Mouse (Mus musculus) CH12.LX (cell line): ENCODE measurements around the gene Polr3b. TPM values are rescaled to one million over a fixed set of nuclear protein-coding genes. Genes with fewer than 3 reads are reported as not detected.

Source experiments
- DNase-seq: peaks from one replicate; pipeline ENCODE4 v3.0.0-alpha.2; 2013; ENCODE audit errors: extremely low read depth
- H3K27ac ChIP-seq: 2 replicates; pipeline ENCODE4 v1.5.1; 2012; ENCODE audit warnings: low read depth, mild to moderate bottlenecking, control low read depth, moderate library complexity; ENCODE audit not compliant: insufficient read depth
- H3K27me3 ChIP-seq: replicated peaks from 2 replicates; pipeline ENCODE3; 2012; ENCODE audit warnings: inconsistent platforms
- H3K36me3 ChIP-seq, 2 experiments: replicated peaks in 1 of 2; 2 replicates each; pipeline versions ENCODE3 to v1.6.1; 2012; ENCODE audit warnings: inconsistent platforms in 1 of 2, low read length in 1 of 2, mild to moderate bottlenecking in 1 of 2, mixed read lengths in 1 of 2, moderate library complexity in 1 of 2; ENCODE audit not compliant: control insufficient read depth in 1 of 2, insufficient read depth in 1 of 2
- H3K4me1 ChIP-seq, 2 experiments: 2 replicates each; pipeline ENCODE4 v1.6.1; 2012; ENCODE audit warnings: inconsistent platforms in 1 of 2, moderate library complexity in 1 of 2; ENCODE audit not compliant: insufficient read depth in 2 of 2, control insufficient read depth in 1 of 2
- H3K4me2 ChIP-seq: 2 replicates; pipeline ENCODE4 v1.6.1; 2012; ENCODE audit warnings: low read depth, mild to moderate bottlenecking, control low read depth; ENCODE audit not compliant: poor library complexity, insufficient read depth, severe bottlenecking
- H3K4me3 ChIP-seq, 3 experiments: fragments of 150-350 bp in 1 of 3; sonication (generic) in 1 of 3; replicated peaks in 1 of 3; 2 replicates each; pipeline versions ENCODE3 to v1.5.1; 2011 to 2012; ENCODE audit warnings: low read depth in 2 of 3, low read length in 2 of 3, mild to moderate bottlenecking in 2 of 3, moderate library complexity in 2 of 3, control low read depth in 1 of 3, improper control_type of control experiment in 1 of 3, inconsistent platforms in 1 of 3, mixed read lengths in 1 of 3; ENCODE audit not compliant: poor library complexity in 1 of 3
- H3K79me2 ChIP-seq: replicated peaks from 2 replicates; pipeline ENCODE4 v1.6.1; 2012; ENCODE audit warnings: mild to moderate bottlenecking, moderate library complexity; ENCODE audit not compliant: control insufficient read depth, poor library complexity, insufficient read depth, severe bottlenecking; ENCODE audit errors: extremely low read depth
- H3K9ac ChIP-seq: 2 replicates; pipeline ENCODE4 v1.6.1; 2012; ENCODE audit warnings: low read depth, mild to moderate bottlenecking, control low read depth, moderate library complexity; ENCODE audit not compliant: insufficient read depth
- H3K9me3 ChIP-seq: replicated peaks from 2 replicates; pipeline ENCODE3; 2012; ENCODE audit warnings: low read length, inconsistent platforms, mixed read lengths
- CHD2 ChIP-seq: IDR thresholded peaks from 2 replicates; pipeline ENCODE4 v1.6.1; 2011; ENCODE audit warnings: low read length, improper control_type of control experiment
- ELF1 ChIP-seq: IDR thresholded peaks from 2 replicates; pipeline ENCODE4 v1.6.1; 2014; ENCODE audit warnings: low read depth, mild to moderate bottlenecking, inconsistent platforms, low read length, improper control_type of control experiment
- ETS1 ChIP-seq: conservative IDR thresholded peaks from 2 replicates; pipeline ENCODE4 v1.6.1; 2012; ENCODE audit warnings: low read depth, mild to moderate bottlenecking, inconsistent platforms, low read length, improper control_type of control experiment, moderate library complexity
- GABPA ChIP-seq: IDR thresholded peaks from 2 replicates; pipeline ENCODE4 v1.6.1; 2012; ENCODE audit warnings: low read depth, low read length, improper control_type of control experiment, inconsistent platforms; ENCODE audit not compliant: insufficient replicate concordance
- JUN ChIP-seq: IDR thresholded peaks from 2 replicates; pipeline ENCODE4 v1.6.1; 2011; ENCODE audit warnings: low read depth, mild to moderate bottlenecking, low read length, improper control_type of control experiment, moderate library complexity; ENCODE audit not compliant: insufficient read depth
- JUND ChIP-seq: conservative IDR thresholded peaks from 2 replicates; pipeline ENCODE4 v1.6.1; 2011; ENCODE audit warnings: low read depth, low read length, improper control_type of control experiment
- MAFK ChIP-seq: IDR thresholded peaks from 2 replicates; pipeline ENCODE4 v1.6.1; 2011; ENCODE audit warnings: low read length, improper control_type of control experiment; ENCODE audit not compliant: insufficient replicate concordance
- MAX ChIP-seq: IDR thresholded peaks from 2 replicates; pipeline ENCODE4 v1.6.1; 2011; ENCODE audit warnings: low read length, improper control_type of control experiment
- MAZ ChIP-seq: IDR thresholded peaks from 2 replicates; pipeline ENCODE4 v1.6.1; 2012; ENCODE audit warnings: low read depth, mild to moderate bottlenecking, inconsistent platforms, low read length, improper control_type of control experiment, moderate library complexity
- MEF2A ChIP-seq: IDR thresholded peaks from 2 replicates; pipeline ENCODE4 v1.6.1; 2014; ENCODE audit warnings: low read depth, mild to moderate bottlenecking, inconsistent platforms, low read length, improper control_type of control experiment, borderline replicate concordance
- MXI1 ChIP-seq: IDR thresholded peaks from 2 replicates; pipeline ENCODE4 v1.6.1; 2011; ENCODE audit warnings: mild to moderate bottlenecking, low read depth, low read length, improper control_type of control experiment
- MYC ChIP-seq: IDR thresholded peaks from 2 replicates; pipeline ENCODE4 v1.6.1; 2011; ENCODE audit warnings: low read depth, mild to moderate bottlenecking, improper control_type of control experiment, low read length
- NELFE ChIP-seq: IDR thresholded peaks from 2 replicates; pipeline ENCODE4 v1.6.1; 2011; ENCODE audit warnings: low read depth, low read length, improper control_type of control experiment
- NRF1 ChIP-seq: IDR thresholded peaks from 2 replicates; pipeline ENCODE4 v1.6.1; 2014; ENCODE audit warnings: low read depth, mild to moderate bottlenecking, inconsistent platforms, low read length, improper control_type of control experiment, moderate library complexity
- POLR2A ChIP-seq: IDR thresholded peaks from 2 replicates; pipeline ENCODE4 v1.6.1; 2011; ENCODE audit warnings: low read depth, mild to moderate bottlenecking, improper control_type of control experiment, low read length
- POLR2AphosphoS2 ChIP-seq: IDR thresholded peaks from 2 replicates; pipeline ENCODE4 v1.6.1; 2011; ENCODE audit warnings: low read depth, low read length, improper control_type of control experiment
- RAD21 ChIP-seq: IDR thresholded peaks from 2 replicates; pipeline ENCODE4 v1.6.1; 2011; ENCODE audit warnings: low read depth, mild to moderate bottlenecking, low read length, improper control_type of control experiment, moderate library complexity
- RCOR1 ChIP-seq: conservative IDR thresholded peaks from 2 replicates; pipeline ENCODE4 v1.6.1; 2012; ENCODE audit warnings: low read depth, mild to moderate bottlenecking, inconsistent platforms, low read length, improper control_type of control experiment
- SIN3A ChIP-seq: IDR thresholded peaks from 2 replicates; pipeline ENCODE4 v1.6.1; 2012; ENCODE audit warnings: low read length, improper control_type of control experiment, inconsistent platforms
- SMC3 ChIP-seq: IDR thresholded peaks from 2 replicates; pipeline ENCODE4 v1.6.1; 2011; ENCODE audit warnings: low read depth, low read length, improper control_type of control experiment
- TBP ChIP-seq: conservative IDR thresholded peaks from 2 replicates; pipeline ENCODE4 v1.6.1; 2011; ENCODE audit warnings: low read depth, low read length, improper control_type of control experiment
- TCF12 ChIP-seq: IDR thresholded peaks from 2 replicates; pipeline ENCODE4 v1.6.1; 2014; ENCODE audit warnings: low read depth, mild to moderate bottlenecking, inconsistent platforms, low read length, improper control_type of control experiment
- UBTF ChIP-seq: IDR thresholded peaks from 2 replicates; pipeline ENCODE4 v1.6.1; 2012; ENCODE audit warnings: low read depth, mild to moderate bottlenecking, inconsistent platforms, low read length, improper control_type of control experiment, moderate library complexity
- USF1 ChIP-seq: IDR thresholded peaks from 2 replicates; pipeline ENCODE4 v1.6.1; 2014; ENCODE audit warnings: low read depth, mild to moderate bottlenecking, inconsistent platforms, low read length, improper control_type of control experiment
- USF2 ChIP-seq: conservative IDR thresholded peaks from 2 replicates; pipeline ENCODE4 v1.6.1; 2011; ENCODE audit warnings: low read depth, low read length, improper control_type of control experiment
- ZKSCAN1 ChIP-seq: IDR thresholded peaks from 2 replicates; pipeline ENCODE4 v1.6.1; 2012; ENCODE audit warnings: low read depth, inconsistent platforms, low read length, improper control_type of control experiment, borderline replicate concordance
- ZMIZ1 ChIP-seq: IDR thresholded peaks from 2 replicates; pipeline ENCODE4 v1.6.1; 2012; ENCODE audit warnings: low read depth, mild to moderate bottlenecking, inconsistent platforms, low read length, improper control_type of control experiment
- ZNF384 ChIP-seq: IDR thresholded peaks from 2 replicates; pipeline ENCODE4 v1.6.1; 2012; ENCODE audit warnings: low read depth, low read length, improper control_type of control experiment, inconsistent platforms
- dilution Hi-C: fragments of 300-500 bp; cut with MboI; formaldehyde crosslinking; loops from 2 replicates; pipeline ENCODE4 v1.14.3; 2020; ENCODE audit warnings: low sequenced_read_pairs; ENCODE audit not compliant: extremely low pct_unique_long_range_greater_than_20kb, extremely low pct_ligation_motif_present
- in situ Hi-C: fragments of 300-500 bp; cut with MboI; formaldehyde crosslinking; loops from 3 replicates; pipeline ENCODE4 v1.14.3; 2019; ENCODE audit warnings: low sequenced_read_pairs, low pct_ligation_motif_present, low pct_unique_long_range_greater_than_20kb, mixed read lengths
- polyA plus RNA-seq: library from polyadenylated mRNA; unstranded; fragments of >175 nt; gene quantifications from 2 replicates; pipeline ENCODE4 v1.2.1, GENCODE M21; 2012; ENCODE audit warnings: low read depth; ENCODE audit not compliant: insufficient read length
- total RNA-seq, 2 experiments: library from RNA; depleted of rRNA; stranded (reverse); fragments of 300-350 nt in 1 of 2; fragments of >200 nt in 1 of 2; gene quantifications; 2 replicates each; pipeline ENCODE4 v1.2.3; 2012 to 2014

The Polr3b gene
- total and polyA plus RNA-seq, 3 experiments = 13.0 to 20.8 (median 16.3) TPM

GRCm38 (mm10) chr10:84701110-84701509 is 79.0 kb downstream of the Polr3b start:
- Histone ChIP-seq H3K9ac (no peak overlapping the region), H3K4me2 (no peak overlapping the region), H3K79me2 (no peaks in the 10 kb centered on the region), H3K27ac (no peak overlapping the region), H3K9me3 (no peaks in the 10 kb centered on the region), H3K36me3 (peaks cover 46 to 94% of the 10 kb centered on the region in 2 experiments), H3K4me1 (no peaks in the 10 kb centered on the region), H3K27me3 (no peaks in the 10 kb centered on the region), H3K4me3 (no peak overlapping the region)
- DNase-seq = no peak
- dilution Hi-C loops (no loop called here), in situ Hi-C loops (no loop called here)
- TF ChIP-seq MXI1 = no peak
- TF ChIP-seq MAX = no peak
- no peak for TF ChIP-seq ELF1

GRCm38 (mm10) chr10:84702115-84702514 is 80.0 kb downstream of the Polr3b start:
- no peak for DNase-seq
- H3K4me3 ChIP-seq = no peak overlapping the region

GRCm38 (mm10) chr10:84704594-84704993 is 82.5 kb downstream of the Polr3b start:
- H3K36me3 ChIP-seq = peaks cover 26 to 85% of the 10 kb centered on the region in 2 experiments
- H3K9ac ChIP-seq = no peak overlapping the region
- DNase-seq = no peak
- TF ChIP-seq USF1 (no peak), MAZ (no peak), MAFK (no peak), JUN (no peak), POLR2A (no peak), ELF1 (no peak), USF2 (no peak), RCOR1 (no peak), MEF2A (no peak), CHD2 (no peak), NELFE (no peak), UBTF (no peak), MAX (no peak), SMC3 (no peak), NRF1 (no peak)
- TF ChIP-seq, all 38 proteins: peak for 0
- in situ Hi-C loops (no loop called here), dilution Hi-C loops (no loop called here)
- Histone ChIP-seq H3K27me3 (no peaks in the 10 kb centered on the region), H3K4me3 (no peak overlapping the region), H3K4me2 (no peak overlapping the region), H3K79me2 (no peaks in the 10 kb centered on the region), H3K27ac (no peak overlapping the region), H3K9me3 (no peaks in the 10 kb centered on the region), H3K4me1 (no peaks in the 10 kb centered on the region)

More at GRCm38 (mm10) chr10:84702115-84702514, 80.0 kb downstream of the Polr3b start:
- no peak overlapping the region for H3K27ac ChIP-seq
- no peak overlapping the region for H3K9ac ChIP-seq
- H3K4me1 ChIP-seq = no peaks in the 10 kb centered on the region
- no peaks in the 10 kb centered on the region for H3K27me3 ChIP-seq
- H3K9me3 ChIP-seq = no peaks in the 10 kb centered on the region
- no peak overlapping the region for H3K4me2 ChIP-seq
- dilution Hi-C loops = no loop called here
- TF ChIP-seq JUND (no peak), POLR2AphosphoS2 (no peak), SMC3 (no peak), NRF1 (no peak), USF2 (no peak), CHD2 (no peak), TBP (no peak), TCF12 (no peak), ZNF384 (no peak), MEF2A (no peak), MYC (no peak), ZMIZ1 (no peak), SIN3A (no peak), RCOR1 (no peak), GABPA (no peak), UBTF (no peak), ZKSCAN1 (no peak), ETS1 (no peak), RAD21 (no peak), ELF1 (no peak)
- peaks cover 42 to 90% of the 10 kb centered on the region in 2 experiments for H3K36me3 ChIP-seq
- no peaks in the 10 kb centered on the region for H3K79me2 ChIP-seq
- in situ Hi-C loops = no loop called here
